Mouse (Mus musculus): ENCODE measurements around the gene Ptpn14.

Gene Ptpn14

DNA sequence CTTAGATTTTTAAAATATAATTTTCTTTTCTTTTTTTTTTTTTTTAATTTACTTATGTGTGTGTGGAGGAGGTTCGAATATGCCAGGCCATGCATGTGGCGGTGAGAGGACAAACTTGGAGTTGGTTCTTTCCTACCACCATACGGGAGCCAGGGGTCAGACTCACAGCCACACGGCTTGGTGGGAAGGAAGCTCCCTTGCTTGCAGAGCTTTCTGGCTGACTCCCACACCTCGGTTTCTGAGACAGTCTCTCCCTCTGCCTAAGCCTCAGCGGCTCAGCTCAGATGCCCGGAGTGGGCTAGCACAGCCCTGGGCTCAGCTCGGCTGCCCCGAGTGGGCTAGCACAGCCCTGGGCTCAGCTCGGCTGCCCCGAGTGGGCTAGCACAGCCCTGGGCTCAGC, 10.5 kb upstream of the Ptpn14 start:
- DNase-seq (ENCODE audit: low spot score in 2 of 2): no peak

DNA sequence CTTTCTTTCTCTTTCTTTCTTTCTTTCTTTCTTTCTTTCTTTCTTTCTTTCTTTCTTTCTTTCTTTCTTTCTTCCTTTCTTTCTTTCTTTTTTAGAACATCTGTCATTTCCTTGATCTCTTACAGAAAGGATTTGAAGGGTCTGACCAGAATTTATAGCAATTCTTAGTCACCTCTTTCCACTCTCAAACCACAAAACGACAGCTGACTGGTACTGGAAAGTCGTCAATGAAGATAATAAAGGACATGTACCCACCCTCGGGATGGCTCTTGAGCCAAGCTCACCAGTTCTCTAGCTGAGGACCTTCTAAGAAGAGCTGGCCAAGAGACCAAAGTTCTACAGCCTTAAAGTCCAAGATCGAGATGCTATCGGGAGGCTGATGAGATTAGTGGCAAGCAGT, 9.5 kb upstream of the Ptpn14 start:
- DNase-seq (ENCODE audit: low spot score in 2 of 2): no peak

DNA sequence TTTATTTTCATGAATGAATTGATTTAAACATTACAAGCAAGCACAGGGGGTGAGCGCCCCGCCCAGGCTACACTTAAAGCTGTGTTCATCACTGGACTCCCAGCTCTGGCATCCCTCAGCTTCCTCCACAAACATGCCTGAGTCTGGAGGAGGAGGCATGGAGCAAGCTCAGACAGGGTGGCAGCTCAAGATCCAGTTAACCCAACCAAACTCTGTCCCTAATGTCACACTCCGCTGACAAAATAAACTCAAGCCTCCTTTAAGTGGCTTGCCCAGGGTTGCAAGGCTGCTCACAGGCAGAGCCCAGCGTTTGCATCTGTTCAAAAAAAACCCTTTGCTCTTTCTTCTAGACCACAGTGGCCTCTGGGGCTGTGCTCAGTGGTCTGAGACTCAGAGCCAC, 1.9 kb upstream of the Ptpn14 start:
- peak in 1 of 2 experiments; percentile 42 for DNase-seq (ENCODE audit: low spot score in 2 of 2)

DNA sequence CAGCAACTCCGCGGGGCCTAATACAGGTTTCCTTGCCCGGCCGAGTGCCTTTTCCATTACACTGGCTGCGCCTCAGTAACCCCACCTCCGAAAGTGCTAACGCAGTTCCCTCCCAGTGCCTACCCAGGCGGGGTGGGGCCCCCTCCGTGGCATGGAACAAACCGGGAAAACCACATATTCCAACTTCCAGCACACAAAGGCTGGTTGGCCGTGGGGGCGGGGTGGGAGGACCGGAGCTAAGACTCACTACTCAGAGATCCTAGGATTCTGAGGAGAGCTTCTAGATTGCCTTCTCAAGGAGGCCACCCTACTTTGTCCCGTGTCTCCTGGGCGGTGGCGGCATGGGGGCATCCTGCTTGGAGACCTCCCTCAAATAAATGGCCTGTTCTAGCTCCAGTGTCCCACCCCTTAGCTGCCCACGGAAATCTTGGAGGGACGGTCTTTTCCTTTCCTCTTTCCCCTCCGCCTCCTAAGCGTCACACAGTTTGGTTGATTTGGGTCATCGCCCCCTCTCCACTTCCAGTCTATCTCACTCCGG, 653 bp upstream of the Ptpn14 start:
- peak in 1 of 2 experiments; percentile 61 for DNase-seq (ENCODE audit: low spot score in 2 of 2)

DNA sequence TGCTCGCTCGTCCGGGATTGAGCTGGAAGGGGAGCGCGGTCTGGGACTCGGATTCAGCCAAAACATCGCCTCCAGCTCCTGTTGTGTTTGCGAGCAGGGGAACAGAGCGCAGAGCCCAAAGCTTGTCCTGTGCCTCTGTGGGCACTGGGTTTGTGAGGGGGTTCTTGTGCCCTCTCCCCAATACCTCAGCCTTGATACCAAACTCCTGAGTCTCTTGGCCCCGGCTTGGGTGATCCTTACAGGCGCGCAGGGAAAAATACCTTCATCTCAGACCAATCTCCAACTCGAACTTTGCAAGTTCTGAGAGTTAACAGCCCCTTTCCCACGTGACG, 682 bp downstream of the Ptpn14 start:
- no peak for DNase-seq (ENCODE audit: low spot score in 2 of 2)

DNA sequence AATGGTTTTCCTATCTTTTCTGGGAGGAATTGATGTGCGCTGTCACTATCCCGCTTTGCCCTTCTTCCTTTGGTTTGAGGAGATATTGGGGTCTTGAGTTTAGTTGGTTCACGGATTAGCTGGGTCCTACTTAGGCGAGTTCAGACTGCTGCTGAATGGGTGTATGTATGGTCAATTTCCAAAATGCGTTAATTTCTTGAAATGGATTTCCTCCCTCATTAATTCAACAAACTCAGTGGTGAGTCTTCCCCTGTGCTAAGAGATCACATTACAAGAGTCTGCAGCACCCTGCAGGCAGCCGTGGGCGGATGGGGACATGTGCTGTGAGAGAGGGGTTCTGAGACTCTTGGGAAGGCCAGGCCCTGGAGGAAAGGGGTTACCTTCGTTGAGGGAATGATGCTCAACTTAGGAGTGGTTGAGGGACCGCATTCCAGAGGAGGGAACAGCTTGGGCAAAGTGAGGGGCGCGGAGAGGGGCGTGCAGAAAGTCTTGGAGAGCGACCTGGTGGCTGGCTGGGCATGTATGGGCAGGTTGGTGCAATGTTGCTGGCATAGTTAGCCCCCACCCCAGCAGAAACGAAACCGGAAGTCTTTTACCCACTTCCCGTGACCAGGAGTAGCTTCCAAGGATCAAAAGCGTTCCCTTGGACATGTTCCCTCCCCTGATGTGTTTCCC, 1.2 kb downstream of the Ptpn14 start:
- DNase-seq (ENCODE audit: low spot score in 2 of 2): no peak

DNA sequence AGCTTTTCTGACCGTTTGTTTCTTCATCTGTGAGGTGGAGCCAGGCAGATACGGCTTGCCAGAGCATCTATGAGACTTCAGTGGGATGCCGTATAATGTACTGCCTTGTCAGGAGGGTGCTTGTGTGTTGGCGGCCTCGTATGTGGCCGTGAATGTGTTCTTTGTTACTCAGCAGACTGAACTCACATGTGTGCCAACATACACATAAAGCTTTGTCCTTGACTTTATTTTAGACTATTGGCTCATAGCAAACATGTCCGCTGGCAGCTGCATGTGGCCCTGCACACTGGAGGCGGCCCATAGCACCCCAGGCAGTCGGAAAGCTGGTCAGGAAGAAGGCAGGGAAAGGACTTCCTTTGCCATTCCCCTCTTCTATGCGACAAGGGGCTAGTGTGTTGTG, 3.6 kb downstream of the Ptpn14 start:
- DNase-seq (ENCODE audit: low spot score in 2 of 2): no peak

DNA sequence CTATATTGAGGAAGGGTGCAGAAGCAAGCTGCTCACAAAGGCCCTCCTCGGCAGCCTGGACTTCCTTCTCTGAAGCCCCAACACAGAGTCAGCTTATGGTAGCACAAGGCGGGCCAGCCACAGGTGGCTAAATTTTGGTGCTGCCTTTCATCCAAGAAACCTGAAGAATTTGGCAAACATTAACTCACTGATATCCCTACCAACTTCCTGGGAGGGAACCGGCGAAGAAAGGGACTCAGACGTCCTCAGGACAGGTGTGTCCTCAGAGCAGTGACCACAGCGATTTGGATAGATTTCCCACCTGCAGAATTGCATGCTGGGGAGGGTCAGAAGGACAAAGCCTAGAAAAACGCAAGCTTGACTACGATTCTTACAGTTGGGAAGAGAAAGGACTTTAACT, 4.1 kb downstream of the Ptpn14 start:
- DNase-seq (ENCODE audit: low spot score in 2 of 2): no peak

DNA sequence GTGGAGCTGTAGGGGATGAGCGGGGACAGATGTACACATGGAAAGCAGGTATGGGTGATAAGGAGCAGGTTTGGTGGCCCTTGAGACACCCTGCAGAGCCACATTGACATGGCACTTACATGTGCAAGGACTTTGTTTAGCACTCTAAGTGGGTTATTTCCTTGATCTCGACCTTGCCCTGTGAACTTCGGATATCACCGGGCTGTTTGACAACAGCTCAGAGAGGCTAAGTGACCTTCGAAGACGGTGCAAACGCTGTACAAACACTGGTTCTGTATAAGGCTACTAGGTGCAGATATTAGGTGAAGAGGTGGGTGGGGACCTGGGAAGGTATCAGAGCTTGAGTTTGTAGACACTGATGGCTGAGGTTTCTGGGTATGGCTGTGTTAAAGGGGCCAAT, 12.0 kb downstream of the Ptpn14 start:
- no peak for DNase-seq (ENCODE audit: low spot score in 2 of 2)

DNA sequence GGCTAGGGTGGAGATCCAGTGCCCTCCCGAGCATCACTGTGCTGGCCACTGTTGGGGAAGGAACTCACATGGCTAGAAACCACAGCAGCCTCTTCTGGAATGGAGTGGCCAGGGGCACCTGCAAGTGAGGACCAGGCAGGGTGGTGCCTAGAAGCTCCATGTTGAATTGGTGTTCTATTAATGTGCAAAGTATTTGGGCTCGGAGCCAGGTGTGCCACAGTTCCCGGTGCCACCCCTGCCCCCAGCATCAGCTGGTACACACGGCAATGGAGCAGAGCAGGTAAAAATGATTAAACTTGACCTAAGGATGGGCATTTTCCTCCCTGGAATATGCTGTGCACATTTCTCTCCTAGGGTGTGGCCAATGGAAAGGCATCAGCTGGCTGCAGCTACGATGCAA, 14.0 kb downstream of the Ptpn14 start:
- no peak for DNase-seq (ENCODE audit: low spot score in 2 of 2)

DNA sequence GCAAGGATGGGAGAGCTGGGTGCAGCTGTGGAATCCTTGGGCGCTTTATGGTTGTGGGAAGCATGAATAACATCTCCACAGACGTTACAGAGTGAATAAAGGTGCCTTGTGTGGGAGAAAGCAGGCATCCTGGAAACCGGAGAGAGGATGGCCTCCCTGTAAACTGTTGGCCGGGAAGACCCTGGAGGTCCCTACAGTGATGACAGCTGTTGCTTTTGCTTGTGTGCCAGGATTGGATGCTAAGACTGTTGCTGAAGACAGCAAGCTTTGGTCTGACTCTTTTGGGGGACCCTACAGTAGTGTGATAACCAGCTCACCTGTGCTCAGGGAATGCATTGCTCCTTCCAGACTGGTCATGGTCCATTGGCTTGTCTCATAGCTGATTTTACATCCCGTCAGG, 15.1 kb downstream of the Ptpn14 start:
- no peak for DNase-seq (ENCODE audit: low spot score in 2 of 2)

DNA sequence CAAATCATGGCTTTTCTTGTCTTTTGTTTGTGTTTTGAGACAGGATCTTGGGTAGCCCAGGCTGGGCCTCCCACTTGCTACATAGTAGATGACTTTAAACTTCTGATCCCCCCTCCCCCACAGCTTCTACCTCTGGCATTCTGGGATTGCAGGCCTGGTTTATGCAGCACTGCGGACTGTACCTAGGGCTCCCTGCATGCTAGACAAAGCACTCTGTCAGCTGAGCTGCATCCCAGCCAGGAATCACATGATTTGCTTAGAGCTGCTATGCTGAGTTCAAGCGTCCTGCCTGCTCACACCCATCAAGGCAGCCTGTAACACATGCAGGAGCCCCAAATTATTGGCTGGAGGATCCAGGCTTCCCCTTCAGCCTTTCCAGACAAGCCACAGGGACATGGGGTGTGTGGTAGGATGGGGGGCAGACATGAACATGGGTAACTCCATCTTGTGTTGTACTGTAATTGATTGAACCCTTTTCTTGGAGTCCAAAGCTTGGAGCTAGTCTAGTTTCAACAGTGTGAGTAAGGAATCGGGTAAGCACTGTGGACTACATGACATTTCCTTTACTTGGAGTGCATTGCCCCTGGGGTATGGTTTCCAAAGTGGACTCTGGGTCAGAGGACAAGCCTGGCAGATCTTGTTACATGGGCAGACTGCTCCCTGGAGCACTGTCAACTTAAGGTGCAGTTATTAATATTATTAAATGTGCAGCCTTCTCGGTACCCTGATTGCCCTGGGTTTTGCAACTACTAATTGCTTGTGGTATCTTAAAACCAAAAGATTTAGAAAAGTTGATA, 17.0 kb downstream of the Ptpn14 start:
- DNase-seq (ENCODE audit: low spot score in 2 of 2): no peak

DNA sequence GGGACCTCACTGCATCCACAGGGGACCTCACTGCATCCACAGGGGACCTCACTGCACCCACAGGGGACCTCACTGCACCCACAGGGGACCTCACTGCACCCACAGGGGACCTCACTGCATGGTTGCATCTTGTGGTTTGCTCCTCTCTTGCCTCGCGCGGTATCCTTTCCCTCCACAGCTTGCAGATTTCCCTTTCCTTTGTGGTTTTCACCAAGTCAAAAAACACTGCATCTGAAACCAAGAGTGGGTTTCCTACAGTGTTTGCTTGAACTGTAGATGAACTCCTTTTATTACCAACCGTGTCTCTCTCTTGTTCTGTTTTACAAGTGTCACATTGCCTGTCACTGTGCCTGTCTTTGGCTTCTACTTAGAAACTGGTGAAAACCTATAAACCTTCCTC, 18.5 kb downstream of the Ptpn14 start:
- no peak for DNase-seq (ENCODE audit: low spot score in 2 of 2)

DNA sequence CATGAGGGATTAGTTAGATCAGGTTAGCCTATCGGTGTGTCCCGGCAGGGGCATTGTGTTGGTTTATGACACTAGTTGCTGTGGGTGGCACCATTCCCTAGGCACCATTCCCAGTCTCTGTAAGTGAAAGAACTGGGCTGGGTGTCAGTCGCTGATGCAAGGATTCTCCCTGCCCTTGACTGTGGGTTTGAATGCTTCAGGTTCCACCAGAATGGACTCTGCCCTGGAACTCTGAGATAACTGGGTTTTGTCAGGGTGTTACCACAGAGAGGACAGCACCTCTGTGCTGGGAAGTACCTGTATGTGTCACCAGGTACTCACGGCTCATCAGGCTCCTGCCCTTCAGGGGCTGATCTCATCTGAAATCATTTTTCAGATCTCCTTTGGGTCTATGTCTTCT, 21.7 kb downstream of the Ptpn14 start:
- no peak for DNase-seq (ENCODE audit: low spot score in 2 of 2)

DNA sequence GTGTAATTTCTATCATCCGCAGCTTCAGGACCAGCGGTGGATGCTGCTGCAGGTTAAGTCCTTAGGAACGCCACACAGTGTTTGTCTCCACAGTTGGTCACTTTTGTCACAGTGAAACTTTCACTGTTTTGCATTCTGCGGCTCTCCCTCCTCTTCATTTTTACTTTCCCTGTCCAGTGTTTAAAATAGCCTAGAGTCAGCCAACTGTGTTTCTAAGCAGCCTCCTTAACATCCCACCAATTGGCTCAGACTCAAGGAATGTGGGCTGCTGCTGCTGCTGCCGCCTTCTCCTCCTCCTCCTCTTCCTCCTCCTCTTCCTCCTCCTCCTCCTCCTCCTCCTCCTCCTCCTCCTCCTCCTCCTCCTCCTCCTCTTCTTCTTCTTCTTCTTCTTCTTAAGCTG, 22.2 kb downstream of the Ptpn14 start:
- no peak for DNase-seq (ENCODE audit: low spot score in 2 of 2)

DNA sequence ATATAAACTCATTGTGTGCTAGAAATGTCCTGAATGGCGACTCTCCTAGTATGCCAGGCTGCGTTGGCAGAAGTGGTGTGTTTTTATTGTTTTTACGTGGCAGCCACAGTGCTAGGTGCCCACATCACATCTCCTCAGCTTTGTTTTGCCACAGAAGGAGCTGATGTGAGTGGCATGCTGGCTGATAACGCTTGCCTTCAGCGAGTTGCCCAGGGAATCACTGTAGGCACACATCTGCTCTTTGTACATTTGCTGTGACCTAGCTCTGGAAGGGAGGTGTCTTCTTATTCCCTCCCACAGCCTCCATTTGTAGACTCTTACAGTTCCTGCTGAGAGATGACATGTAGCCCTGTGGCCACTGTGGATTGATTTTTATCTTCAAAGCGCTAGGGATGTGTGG, 24.2 kb downstream of the Ptpn14 start:
- DNase-seq (ENCODE audit: low spot score in 2 of 2): no peak

DNA sequence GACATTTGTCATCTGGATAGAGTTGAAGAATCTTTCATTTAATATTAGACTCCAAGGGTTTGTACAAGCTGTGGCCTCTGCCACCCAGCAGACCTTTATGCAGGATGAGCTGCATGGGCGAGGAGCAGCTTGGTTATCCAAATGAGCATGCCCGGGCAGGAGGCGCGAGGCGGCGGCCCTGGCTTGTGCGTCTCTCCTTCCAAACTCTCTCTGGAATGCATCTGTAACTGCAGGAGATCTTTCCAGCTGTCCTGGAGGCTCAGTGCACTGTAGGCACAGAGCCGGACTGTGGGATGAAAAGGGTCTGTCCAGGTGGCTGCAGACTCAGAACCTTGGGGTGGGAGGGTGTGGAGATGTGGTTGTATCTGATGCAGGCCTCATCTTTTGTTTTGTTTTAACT, 27.0 kb downstream of the Ptpn14 start:
- DNase-seq (ENCODE audit: low spot score in 2 of 2): no peak

DNA sequence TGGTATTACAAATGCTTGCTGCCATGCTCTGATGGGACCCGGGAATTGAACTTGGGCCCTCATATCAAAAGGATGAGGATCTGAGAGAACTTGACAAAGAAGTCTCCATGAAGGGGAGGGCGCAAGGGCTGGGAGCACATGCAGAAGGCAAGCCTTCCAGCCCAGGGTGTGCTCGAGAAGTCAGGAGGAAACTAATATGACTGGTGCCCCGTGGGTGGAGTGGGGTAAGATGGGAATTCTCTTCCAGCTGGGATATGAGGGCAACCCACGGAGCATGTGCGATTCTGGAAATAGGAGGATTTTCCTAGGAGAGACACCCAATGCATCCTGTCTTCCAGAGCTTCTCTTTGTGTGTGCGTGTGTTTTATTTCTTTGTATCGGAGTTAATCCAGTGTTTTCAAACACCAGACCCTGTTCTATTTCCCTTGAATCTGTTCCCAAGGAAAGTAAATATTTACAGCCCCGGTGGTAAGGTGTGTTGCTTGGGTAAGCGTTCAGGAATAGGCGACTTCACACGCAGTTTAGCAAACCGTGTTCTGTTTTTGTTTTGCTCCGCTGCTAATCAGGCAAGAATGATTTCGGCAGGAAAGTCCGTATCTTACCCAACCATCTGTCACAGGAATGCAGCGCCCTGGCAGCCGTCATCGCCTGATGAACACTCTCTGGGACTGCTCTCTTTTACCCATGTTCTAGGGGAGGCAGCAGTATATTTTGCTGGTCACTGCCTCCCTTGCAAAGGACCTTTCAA, 28.4 kb downstream of the Ptpn14 start:
- peak; percentile 53 to 67 for DNase-seq (ENCODE audit: low spot score in 2 of 2)

DNA sequence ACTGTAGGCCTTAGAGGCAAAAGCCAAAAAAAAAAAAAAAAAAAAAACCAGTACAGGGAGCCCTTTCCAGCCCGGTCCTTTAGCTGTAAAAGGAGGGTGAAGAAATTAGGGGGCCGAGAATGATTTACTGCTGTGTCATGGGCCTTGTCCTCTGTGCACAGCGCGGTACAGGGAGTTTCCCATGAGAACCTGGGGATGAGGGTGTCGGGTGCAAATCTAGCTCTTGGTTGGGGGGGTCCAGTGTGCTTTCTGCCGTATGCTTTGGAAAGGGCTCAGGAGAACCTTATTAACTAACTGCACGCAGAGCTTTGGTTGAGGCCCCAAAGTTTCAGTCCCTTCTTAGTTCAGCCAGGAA, 29.0 kb downstream of the Ptpn14 start:
- no peak for DNase-seq (ENCODE audit: low spot score in 2 of 2)

DNA sequence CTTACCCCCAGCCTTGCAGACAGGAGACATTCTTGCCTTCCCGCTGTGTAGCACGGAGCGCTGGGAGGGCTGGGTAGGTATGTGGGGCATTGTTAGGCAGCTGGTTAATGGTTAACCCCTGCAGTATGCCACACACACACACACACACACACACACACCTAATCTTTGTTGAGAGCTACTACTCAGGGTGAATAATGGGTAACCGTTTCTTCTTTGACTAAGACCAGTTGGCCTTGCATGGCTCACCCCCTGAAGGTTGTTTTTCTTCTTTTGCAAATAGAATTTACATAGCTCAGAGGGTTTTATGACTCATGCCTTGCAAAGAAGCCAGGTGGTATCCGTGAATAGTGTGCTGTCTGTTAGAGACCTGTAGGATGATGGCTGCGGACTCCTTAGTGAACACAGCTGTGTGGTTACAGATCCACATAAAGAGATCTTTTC, 33.5 kb downstream of the Ptpn14 start:
- DNase-seq (ENCODE audit: low spot score in 2 of 2): no peak

DNA sequence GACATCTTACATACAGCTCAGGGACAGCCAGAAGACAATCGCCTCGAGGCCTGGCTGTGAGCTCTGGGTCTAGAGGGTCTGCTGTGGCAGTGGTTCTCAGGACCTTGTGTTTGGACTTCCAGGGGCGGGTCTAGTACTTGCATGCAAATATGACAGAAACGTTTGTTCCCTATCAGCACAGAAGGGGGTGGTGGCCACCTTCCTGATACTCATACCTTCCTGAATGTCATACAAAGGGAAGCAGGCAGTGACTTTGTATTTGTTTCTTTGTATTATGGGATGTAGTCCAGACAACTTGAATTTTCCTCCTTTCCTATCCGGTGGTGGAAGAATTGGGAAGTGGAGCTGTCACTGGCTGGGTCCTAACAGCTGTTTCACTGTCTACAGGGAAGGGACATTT, 36.2 kb downstream of the Ptpn14 start:
- DNase-seq (ENCODE audit: low spot score in 2 of 2): no peak

DNA sequence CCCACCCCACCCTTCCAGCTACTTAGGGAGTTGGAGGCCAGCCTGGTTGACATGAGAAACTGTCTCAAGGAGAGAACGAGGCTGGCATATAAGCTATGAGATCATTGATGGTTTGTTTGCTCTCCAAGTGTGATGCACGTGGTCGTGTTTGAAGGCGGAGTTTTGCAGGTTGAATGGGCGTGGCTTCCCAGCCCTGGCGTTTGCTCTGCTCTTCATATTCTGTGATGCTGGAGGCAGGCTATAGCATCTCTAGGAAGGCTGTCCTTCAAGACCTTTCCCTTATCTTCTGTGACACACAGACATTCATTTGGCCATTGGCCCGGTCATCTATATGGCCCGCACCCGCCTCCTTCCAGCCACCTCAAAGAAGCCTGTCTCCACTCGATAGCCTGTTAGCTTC, 39.1 kb downstream of the Ptpn14 start:
- DNase-seq (ENCODE audit: low spot score in 2 of 2): no peak

DNA sequence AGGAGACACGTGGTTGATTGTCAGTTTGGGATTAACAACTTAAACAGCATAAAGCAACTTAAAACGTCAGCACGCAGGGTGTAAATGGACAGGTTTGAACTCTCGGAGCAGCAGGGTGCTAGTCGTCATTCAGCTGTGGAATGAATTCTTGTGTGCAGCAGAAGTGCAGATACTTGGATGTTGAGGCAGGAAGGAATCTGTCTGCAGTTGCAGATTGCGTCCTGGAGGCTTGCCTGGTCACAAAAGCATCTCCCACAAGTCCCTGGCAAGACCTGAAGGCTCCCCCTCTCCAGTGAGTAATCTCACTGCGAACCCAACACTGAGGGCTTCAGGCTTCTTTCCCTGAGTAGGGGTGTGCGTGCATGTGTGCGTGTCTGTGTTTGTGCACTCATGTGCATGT, 39.8 kb downstream of the Ptpn14 start:
- no peak for DNase-seq (ENCODE audit: low spot score in 2 of 2)

Data from spleen, postnatal 4 days (tissue).